Mouse (Mus musculus): ENCODE results near the gene Treml2. TPM values are rescaled to one million over a fixed set of nuclear protein-coding genes. Genes with fewer than 3 reads are reported as not detected.

Gene Treml2
- polyA plus RNA-seq, 1 experiment, result 0.25 TPM

GRCm38 (mm10) chr17:48275736-48276135 is 23.6 kb upstream of the Treml2 start:
- Histone ChIP-seq H3K4me1 (ENCODE audit: control insufficient read depth, insufficient read depth, low read length) (no peaks in the 10 kb centered on the region), H3K4me3 (replicated peaks; ENCODE audit: insufficient read depth, low read depth, low read length) (no peak overlapping the region), H3K27ac (ENCODE audit: insufficient read depth, low read length) (no peak overlapping the region), H3K27me3 (ENCODE audit: control insufficient read depth, insufficient read depth, low read length) (no peaks in the 10 kb centered on the region)
- WGBS, result 59% methylated on average over 7 of the region's 7 CpGs
- no peak for DNase-seq
- TF ChIP-seq CTCF (IDR thresholded peaks at IDR 0.05; ENCODE audit: borderline replicate concordance, insufficient read depth, low read depth, low read length) (no peak), POLR2A (IDR thresholded peaks at IDR 0.05; ENCODE audit: borderline replicate concordance, insufficient read depth, low read length) (no peak)

DNA sequence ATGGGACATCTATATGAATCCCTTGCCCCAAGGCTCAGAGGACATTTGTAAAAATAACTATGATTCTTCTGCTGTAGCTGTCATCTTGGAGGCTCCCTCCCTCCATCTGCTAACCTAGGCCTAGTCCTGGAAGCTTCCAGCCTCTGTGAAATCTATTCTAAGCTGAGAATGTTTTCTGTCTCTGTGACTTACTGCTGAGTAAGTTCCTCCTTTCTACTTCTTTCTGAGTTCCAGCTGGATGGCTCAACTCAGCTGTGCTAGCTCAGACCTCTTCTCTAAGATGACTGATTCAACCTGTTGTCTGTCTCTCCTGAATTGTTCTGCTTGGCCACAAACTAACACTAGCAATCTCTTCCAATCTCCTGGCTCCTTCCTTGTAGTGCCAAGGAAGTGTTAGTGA is 20.9 kb upstream of the Treml2 start:
- H3K27ac ChIP-seq (ENCODE audit: insufficient read depth, low read length), result no peak overlapping the region
- H3K4me1 ChIP-seq (ENCODE audit: control insufficient read depth, insufficient read depth, low read length), result no peaks in the 10 kb centered on the region
- TF ChIP-seq CTCF (IDR thresholded peaks at IDR 0.05; ENCODE audit: borderline replicate concordance, insufficient read depth, low read depth, low read length) (no peak), POLR2A (IDR thresholded peaks at IDR 0.05; ENCODE audit: borderline replicate concordance, insufficient read depth, low read length) (no peak)
- no peak for DNase-seq
- H3K27me3 ChIP-seq (ENCODE audit: control insufficient read depth, insufficient read depth, low read length), result no peaks in the 10 kb centered on the region; the same call in 1 of the 2 replicates
- no peak overlapping the region for H3K4me3 ChIP-seq (replicated peaks; ENCODE audit: insufficient read depth, low read depth, low read length)

- H3K4me3 ChIP-seq (replicated peaks; ENCODE audit: insufficient read depth, low read depth, low read length), result no peak overlapping the region
- DNase-seq, result no peak
- no peaks in the 10 kb centered on the region for H3K4me1 ChIP-seq (ENCODE audit: control insufficient read depth, insufficient read depth, low read length)
- 83% methylated on average over 4 of the region's 4 CpGs for WGBS
- no peak overlapping the region for H3K27ac ChIP-seq (ENCODE audit: insufficient read depth, low read length)
- no peaks in the 10 kb centered on the region; the same call in 1 of the 2 replicates for H3K27me3 ChIP-seq (ENCODE audit: control insufficient read depth, insufficient read depth, low read length)
- TF ChIP-seq POLR2A (IDR thresholded peaks at IDR 0.05; ENCODE audit: borderline replicate concordance, insufficient read depth, low read length) (no peak), CTCF (IDR thresholded peaks at IDR 0.05; ENCODE audit: borderline replicate concordance, insufficient read depth, low read depth, low read length) (no peak)
These were observed 20.3 kb upstream of the Treml2 start for GRCm38 (mm10) chr17:48279002-48279401.

DNA sequence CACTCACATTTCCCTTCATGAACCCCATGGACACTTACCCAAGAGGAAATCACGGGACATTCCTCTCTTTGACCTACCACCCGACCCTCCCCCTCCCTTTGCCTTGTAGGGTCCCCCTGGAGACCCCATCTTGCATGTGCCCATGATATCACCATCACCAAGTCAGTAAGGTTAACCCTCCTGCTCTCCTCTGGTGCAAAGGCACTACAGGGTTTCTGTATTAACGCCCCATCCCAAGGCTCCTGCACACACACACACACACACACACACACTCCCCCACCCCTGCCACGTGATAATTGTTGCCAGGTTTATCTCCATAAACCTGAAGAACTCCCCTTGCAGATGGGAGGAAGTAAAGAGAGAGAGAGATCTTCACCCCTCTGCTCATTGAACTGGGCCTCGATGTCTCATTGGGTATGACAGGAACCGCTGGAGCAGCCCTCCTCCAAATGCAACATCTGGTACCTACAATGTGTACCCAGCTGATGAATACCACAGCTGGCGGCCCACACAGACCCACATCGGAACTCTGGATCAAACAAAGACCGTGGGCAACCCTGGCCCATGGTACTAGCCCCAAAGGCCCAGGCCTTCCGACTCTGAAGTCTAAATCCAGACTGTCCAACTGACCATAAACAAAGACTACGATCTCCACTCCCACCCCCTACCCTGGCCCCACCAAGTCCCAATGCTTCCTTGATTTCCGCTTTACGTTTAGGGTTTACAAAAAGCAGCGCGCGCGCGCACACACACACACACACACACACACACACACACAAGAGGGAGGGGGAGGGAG is 18.2 kb upstream of the Treml2 start:
- H3K4me3 ChIP-seq (replicated peaks; ENCODE audit: insufficient read depth, low read depth, low read length), result no peak overlapping the region
- no peak overlapping the region for H3K27ac ChIP-seq (ENCODE audit: insufficient read depth, low read length)
- TF ChIP-seq CTCF (IDR thresholded peaks at IDR 0.05; ENCODE audit: borderline replicate concordance, insufficient read depth, low read depth, low read length), result no peak
- TF ChIP-seq POLR2A (IDR thresholded peaks at IDR 0.05; ENCODE audit: borderline replicate concordance, insufficient read depth, low read length), result no peak
- no peaks in the 10 kb centered on the region for H3K4me1 ChIP-seq (ENCODE audit: control insufficient read depth, insufficient read depth, low read length)
- no peak for DNase-seq
- 34% methylated on average over 18 of the region's 18 CpGs for WGBS
- H3K27me3 ChIP-seq (ENCODE audit: control insufficient read depth, insufficient read depth, low read length), result no peaks in the 10 kb centered on the region; the same call in 1 of the 2 replicates

- Histone ChIP-seq H3K27ac (ENCODE audit: insufficient read depth, low read length) (no peak overlapping the region), H3K4me1 (ENCODE audit: control insufficient read depth, insufficient read depth, low read length) (no peaks in the 10 kb centered on the region), H3K4me3 (replicated peaks; ENCODE audit: insufficient read depth, low read depth, low read length) (no peak overlapping the region), H3K27me3 (ENCODE audit: control insufficient read depth, insufficient read depth, low read length) (no peaks in the 10 kb centered on the region; the same call in 1 of the 2 replicates)
- WGBS, result 8% methylated on average over 3 of the region's 3 CpGs
- TF ChIP-seq POLR2A (IDR thresholded peaks at IDR 0.05; ENCODE audit: borderline replicate concordance, insufficient read depth, low read length), result no peak
- no peak for TF ChIP-seq CTCF (IDR thresholded peaks at IDR 0.05; ENCODE audit: borderline replicate concordance, insufficient read depth, low read depth, low read length)
- DNase-seq, result no peak
These were observed 17.6 kb upstream of the Treml2 start for GRCm38 (mm10) chr17:48281739-48282085.

- H3K27ac ChIP-seq (ENCODE audit: insufficient read depth, low read length), result no peak overlapping the region
- no peak for TF ChIP-seq POLR2A (IDR thresholded peaks at IDR 0.05; ENCODE audit: borderline replicate concordance, insufficient read depth, low read length)
- TF ChIP-seq CTCF (IDR thresholded peaks at IDR 0.05; ENCODE audit: borderline replicate concordance, insufficient read depth, low read depth, low read length), result no peak
- DNase-seq, result no peak
- WGBS, result 38% methylated on average over 1 of the region's 1 CpGs
- no peaks in the 10 kb centered on the region for H3K27me3 ChIP-seq (ENCODE audit: control insufficient read depth, insufficient read depth, low read length)
- H3K4me1 ChIP-seq (ENCODE audit: control insufficient read depth, insufficient read depth, low read length), result no peaks in the 10 kb centered on the region
- H3K4me3 ChIP-seq (replicated peaks; ENCODE audit: insufficient read depth, low read depth, low read length), result no peak overlapping the region
These were observed 12.5 kb upstream of the Treml2 start for GRCm38 (mm10) chr17:48286765-48287164.

DNA sequence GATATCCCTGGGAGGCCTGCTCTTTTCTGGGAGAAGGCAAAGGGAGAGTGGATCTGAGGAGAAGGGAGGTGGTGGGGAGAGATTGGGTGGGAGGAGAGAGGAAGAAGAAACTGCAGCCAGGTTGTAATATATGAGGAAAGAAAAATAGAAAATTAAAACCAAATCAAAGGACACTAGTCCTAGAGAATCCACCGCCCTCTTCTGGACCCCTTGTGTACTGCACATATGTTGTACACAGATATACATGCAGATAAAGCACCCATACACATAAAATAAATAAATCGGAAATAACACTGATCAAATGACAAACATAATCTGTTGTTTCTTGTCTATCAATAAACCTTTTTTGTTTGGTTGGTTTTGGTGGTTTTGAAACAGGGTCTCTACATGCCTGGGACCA is 12.0 kb upstream of the Treml2 start:
- Histone ChIP-seq H3K27me3 (ENCODE audit: control insufficient read depth, insufficient read depth, low read length) (no peaks in the 10 kb centered on the region), H3K27ac (ENCODE audit: insufficient read depth, low read length) (no peak overlapping the region), H3K4me1 (ENCODE audit: control insufficient read depth, insufficient read depth, low read length) (no peaks in the 10 kb centered on the region), H3K4me3 (replicated peaks; ENCODE audit: insufficient read depth, low read depth, low read length) (no peak overlapping the region)
- TF ChIP-seq CTCF (IDR thresholded peaks at IDR 0.05; ENCODE audit: borderline replicate concordance, insufficient read depth, low read depth, low read length) (no peak), POLR2A (IDR thresholded peaks at IDR 0.05; ENCODE audit: borderline replicate concordance, insufficient read depth, low read length) (no peak)
- no peak for DNase-seq
- WGBS, result 73% methylated on average over 2 of the region's 2 CpGs

- no peak for TF ChIP-seq CTCF (IDR thresholded peaks at IDR 0.05; ENCODE audit: borderline replicate concordance, insufficient read depth, low read depth, low read length)
- TF ChIP-seq POLR2A (IDR thresholded peaks at IDR 0.05; ENCODE audit: borderline replicate concordance, insufficient read depth, low read length), result no peak
- H3K4me3 ChIP-seq (replicated peaks; ENCODE audit: insufficient read depth, low read depth, low read length), result no peak overlapping the region
- DNase-seq, result no peak
- H3K27ac ChIP-seq (ENCODE audit: insufficient read depth, low read length), result no peak overlapping the region
- WGBS, result 77% methylated on average over 5 of the region's 5 CpGs
- no peaks in the 10 kb centered on the region for H3K4me1 ChIP-seq (ENCODE audit: control insufficient read depth, insufficient read depth, low read length)
- H3K27me3 ChIP-seq (ENCODE audit: control insufficient read depth, insufficient read depth, low read length), result no peaks in the 10 kb centered on the region
These were observed 5.7 kb upstream of the Treml2 start for GRCm38 (mm10) chr17:48293500-48294194.
